Mouse (Mus musculus) thymus, adult 18-20 months (tissue): ENCODE results near the gene C1galt1c1.

Experiments
- DNase-seq, 2 experiments: peaks; one replicate each; pipeline ENCODE4 v3.0.0; 2022; ENCODE audit warnings: mixed read lengths in 2 of 2

Gene C1galt1c1

GRCm38 (mm10) chrX:38634801-38635637 is at the start of gene C1galt1c1:
Gene C1galt1c1 (minus strand): TSS chrX:38635087.
- peak; percentile 82 to 90 for DNase-seq

GRCm38 (mm10) chrX:38681972-38682371 is 47.1 kb upstream of the C1galt1c1 start:
- no peak for DNase-seq

DNA sequence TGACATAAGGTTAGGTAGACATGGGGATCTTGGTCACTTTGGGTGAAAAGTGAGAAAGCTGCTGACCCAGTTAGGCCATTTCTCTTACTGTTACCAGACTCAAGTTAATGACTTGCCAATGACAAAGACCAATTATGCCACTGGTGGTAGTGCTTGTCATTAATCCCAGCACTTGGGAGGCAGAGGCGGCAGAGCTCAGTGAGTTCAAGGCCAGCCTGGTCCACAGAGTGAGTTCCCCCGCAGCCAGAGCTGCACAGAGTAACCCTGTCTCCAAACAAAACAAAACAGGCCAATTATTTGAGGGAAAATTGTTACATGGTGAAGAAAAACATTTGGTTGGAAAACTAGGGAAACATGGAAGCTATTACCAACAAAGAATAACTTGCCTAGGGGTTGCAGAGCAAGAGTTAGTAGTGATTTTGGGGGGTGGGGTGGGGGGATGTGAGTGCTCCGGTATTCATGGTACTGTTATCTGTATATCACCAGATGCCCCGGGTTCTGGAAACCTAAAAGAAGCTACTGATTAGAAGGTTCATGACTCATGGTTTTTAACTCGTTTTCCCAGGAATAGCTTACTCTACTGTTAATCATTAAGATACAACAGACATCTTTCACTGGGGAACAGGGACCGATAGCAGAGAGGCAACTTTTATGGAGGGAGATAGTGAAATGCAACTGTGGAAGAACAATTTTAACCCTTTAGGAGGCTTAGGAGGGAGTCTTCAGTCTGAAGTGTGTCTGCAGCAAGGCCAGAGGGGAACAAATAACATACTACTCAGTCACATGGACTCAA is 34.4 kb upstream of the C1galt1c1 start:
- no peak for DNase-seq

DNA sequence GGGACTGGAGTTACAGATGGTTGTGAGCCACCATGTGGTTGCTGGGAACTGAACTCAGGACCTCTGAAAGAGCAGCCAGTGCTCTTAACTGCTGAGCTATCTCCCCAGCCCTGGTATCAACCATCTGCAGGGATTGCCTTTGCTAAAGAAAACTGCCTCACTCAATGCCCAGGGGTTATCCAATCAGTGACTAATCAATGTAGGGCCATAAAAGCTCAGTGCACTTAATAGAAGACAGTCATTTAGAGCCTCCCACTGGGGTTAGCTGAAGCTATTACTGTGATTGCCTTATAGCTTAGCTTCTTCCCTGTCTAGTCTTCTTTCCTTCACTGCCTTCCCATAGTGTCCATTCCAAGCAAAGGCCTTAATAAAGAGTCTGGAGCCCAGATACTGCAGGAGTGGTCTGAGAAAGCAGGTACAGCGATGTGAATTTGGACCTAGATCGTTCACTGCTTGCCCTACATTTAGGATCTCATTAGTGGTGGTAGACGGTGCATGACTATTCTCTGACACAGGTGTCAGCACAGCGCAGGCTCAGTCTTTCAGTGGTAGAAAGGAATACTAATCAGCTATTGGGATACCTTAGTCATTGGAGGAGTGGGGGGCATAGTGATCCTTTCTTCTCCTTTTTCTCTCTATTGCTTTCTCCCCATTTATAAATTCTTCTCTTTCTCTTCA is 21.5 kb upstream of the C1galt1c1 start:
- no peak for DNase-seq

- no peak for DNase-seq
Observed at GRCm38 (mm10) chrX:38654681-38655080, 19.8 kb upstream of the C1galt1c1 start.

DNA sequence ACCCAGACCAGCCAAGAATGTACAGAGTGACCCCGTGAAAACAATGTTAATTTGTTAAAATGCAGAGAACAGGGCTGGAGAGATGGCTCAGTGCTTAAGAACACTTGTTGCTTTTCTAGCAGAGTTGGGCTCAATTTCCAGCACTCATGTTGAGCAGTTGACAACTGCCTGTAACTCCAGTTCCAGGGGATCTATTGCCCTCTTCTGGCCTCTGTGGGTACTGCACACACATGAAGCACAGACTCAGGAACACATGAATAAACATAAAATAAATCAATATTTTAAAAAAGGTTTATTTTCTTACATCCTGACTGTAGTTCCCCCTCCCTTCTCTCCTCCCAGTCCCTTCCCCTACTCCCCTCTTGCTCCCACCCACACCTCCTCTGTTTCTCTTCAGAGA is 18.3 kb upstream of the C1galt1c1 start:
- DNase-seq, result no peak

GRCm38 (mm10) chrX:38651167-38651566 is 16.3 kb upstream of the C1galt1c1 start:
- no peak for DNase-seq

- DNase-seq, result no peak
Observed at GRCm38 (mm10) chrX:38650404-38651039, 15.6 kb upstream of the C1galt1c1 start.

GRCm38 (mm10) chrX:38642183-38642582 is 7.3 kb upstream of the C1galt1c1 start:
- no peak for DNase-seq

DNA sequence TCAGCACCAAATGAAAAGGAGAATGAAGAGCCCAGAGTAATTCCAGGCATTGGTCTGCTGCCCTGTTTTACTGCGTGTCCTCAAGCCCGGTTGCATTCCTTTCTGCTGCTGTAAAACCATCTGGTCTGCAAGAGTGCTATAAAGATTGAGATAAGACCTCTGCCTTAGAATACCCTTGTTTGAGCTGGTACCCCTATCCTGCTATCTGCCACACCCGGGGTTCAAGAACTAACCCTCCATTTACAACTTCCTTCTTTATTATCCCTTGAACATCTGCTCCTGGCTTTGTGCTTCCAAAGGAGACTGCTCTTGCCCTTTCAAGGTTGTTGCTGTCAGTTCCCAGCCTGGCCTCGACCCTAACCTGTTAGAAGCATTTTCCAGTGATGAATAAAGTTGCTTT is 6.5 kb upstream of the C1galt1c1 start:
- no peak for DNase-seq

DNA sequence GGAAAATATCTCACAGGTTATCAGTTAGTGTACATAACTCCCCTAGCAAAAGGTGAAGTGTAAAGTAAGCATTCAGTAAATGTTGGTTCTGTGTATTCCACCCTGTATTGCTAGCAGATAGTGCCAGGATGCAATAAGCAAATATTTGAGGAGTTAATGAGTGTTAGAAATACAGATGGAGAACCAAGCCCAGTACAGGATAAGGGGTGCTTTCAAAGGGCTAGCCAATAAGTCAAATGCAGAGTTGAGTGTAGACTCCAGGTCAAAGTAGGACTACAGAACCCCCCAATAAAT is 698 bp upstream of the C1galt1c1 start:
- DNase-seq, result no peak

DNA sequence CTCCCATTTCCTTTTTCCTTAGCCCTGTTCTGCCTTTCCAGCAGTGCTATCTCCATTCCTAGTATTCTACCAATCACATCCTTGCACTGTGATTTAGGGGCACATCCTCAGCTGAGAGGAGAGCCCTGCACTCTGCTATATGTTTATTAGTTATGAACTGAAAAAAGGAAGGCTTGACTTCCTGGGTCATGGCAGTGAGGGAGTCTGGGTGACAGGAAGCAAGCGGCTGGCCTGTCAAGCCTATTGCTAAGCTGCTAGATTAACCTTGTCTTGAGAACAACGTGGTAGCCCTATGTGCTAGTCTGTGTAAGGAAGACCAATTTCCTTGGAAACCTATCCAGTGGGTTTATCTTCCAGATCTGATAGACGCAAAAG is 33.9 kb downstream of the C1galt1c1 start:
- DNase-seq, result peak in 1 of 2 experiments; percentile 5

DNA sequence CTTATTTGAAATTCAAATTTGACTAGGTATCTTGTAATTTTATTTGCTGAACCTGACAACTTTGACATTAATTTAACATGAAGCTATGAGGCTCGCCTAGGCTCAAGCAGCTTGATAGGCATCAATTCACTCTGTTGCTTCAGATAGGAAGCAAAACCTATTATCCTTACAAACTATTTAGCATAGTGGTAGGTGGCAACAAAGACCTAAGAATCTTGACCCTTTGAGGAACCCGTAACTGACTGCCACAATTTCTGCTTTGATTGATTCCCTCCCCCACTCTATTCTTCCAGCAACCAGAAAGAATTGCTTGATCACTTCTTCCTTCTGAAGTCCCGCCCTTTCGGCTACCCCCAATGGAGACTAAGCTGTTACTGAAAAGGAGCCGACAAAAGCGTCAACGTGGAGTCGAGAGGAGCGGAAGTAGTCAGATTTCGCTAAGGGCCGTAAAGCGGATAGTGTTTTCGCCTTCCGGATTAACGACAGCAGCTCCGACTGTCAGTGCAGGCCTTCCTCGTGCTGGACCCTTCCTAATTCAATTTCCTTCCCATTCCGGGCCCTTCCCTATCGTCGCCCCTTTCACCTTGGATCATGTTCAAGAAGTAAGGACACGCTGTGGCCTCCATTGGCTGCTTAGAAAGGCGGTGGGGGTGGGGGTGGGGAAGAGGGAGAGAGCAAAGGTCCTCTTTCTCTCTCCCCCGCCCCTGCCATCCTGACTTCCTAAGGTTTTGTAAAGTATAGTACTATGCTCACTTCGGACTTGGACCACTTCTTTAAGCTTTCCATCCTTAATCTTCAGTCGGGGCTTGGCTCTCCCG is 34.5 kb downstream of the C1galt1c1 start, which contains the start of gene Mcts1:
TSS of gene Mcts1 (plus strand) at position 402 of the 818 bp plus-strand sequence.
- peak; percentile 51 to 71 for DNase-seq

GRCm38 (mm10) chrX:38593180-38593889 is 41.6 kb downstream of the C1galt1c1 start:
- no peak for DNase-seq

DNA sequence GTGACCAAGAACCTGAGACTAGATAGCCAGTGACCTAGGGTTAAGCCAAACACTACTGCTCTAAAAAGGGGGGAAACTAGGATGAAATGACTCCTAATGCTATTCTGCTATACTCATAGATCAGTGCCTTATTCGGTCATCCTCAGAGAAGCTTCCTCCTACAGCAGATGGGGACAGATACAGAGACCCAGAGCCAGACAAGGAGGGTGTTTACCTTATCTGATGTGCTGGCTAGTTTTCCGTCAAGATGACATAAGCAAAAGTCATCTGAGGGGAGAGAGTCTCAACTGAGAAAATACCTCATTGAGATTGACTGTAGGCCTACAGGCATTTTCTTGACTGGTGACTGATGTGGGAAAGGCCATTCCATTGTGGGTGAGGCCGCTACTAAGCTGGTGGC is 43.1 kb downstream of the C1galt1c1 start:
- DNase-seq, result no peak

DNA sequence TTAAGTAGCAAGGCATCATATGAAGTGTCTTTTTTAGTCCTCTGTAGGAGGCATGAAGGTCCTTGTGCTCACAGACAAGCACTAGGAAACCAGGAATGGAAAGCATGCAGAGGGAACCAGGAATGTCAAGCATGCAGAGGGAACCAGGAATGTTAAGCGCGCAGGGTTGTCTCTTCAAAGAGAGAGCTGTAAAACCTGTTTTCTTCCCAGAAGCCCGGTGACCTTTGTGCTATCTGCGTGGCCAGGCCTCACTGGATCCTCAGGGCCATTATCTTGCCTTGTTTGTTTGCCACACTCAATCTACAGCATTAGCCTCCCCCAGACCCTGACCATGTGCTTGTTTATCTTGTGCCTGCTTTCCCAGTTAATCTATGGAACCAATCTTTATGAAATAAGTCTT is 45.1 kb downstream of the C1galt1c1 start:
- DNase-seq, result no peak

DNA sequence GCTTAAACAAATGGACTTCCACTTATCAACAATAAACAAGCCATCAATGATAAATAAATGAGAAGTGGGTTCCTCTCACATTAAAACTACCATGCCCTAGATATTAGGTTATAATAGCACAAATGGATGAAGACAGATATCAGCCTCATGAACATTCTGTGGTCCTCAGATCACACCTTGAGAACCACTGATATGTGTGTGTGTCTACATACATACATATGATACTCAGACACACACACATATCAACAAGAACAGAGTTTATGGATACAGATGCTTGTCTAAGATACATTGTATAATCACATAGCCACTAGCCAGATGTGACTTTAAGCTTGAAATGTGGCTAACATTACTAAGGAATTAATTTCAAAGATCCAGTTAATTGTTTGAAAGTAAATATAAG is 51.6 kb downstream of the C1galt1c1 start:
- no peak for DNase-seq

DNA sequence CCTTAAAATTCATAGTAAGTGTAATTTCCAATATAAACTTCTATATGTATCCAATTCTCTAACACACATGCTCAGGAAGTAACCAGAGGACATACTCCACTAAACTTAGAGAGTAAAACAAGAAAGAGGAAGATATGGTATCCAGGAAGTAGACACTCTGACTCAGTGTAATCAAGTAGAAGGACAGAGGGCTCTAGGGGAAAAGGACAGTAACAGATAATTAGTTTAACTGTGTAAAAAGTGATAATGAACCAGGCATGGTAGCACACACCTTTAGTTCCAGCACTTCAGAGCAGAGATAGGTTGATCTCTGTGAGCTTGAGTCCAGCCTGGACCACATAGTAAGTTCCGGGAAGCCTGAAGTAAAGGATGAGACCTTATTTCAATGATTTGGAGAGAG is 53.7 kb downstream of the C1galt1c1 start:
- DNase-seq, result no peak
